Mouse (Mus musculus) left cerebral cortex, adult 9 months (tissue): ENCODE measurements at regions not wholly inside any gene's neighbourhood (a gene's known extent, or its start where the extent isn't known, plus 50 kb on each side); places are given as distances from the start of the nearest gene placed in this dataset.
A peak's percentile ranks its signal among the peaks of the same experiment; 100 is the strongest.

Source experiments
- DNase-seq, 2 experiments: peaks; one replicate each; pipeline ENCODE4 v3.0.0; 2022; ENCODE audit warnings: low spot score in 2 of 2

DNA sequence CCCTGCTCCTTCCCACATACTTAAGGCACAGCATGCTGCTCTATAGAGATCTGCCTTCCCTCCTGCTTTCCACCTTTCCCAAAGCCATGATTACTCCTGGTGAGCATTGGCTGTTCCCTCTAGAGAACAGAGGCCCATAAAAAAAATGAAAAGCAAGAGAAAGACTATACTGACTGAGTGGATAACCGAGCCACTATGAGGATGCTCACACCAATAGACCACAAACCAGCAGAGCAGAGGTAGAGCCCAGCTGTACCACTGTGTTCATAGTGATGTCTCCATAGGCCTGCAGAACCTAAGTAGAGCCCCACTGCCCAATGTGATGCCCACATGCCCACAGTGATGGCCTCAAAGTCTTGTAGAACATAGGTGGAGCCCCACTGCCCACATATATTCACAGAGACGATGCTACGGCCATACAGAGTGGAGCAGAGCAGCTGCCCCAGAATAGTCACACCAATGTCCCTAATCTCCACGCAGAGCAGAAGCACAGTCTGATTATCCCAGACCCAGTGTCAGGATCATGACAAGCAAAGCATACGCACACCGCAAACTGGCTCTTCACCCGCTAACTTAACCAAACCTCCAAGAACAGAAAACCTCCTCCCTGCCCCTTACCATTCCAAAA is 174.8 kb upstream of the Nr4a3 start:
- no peak for DNase-seq

DNA sequence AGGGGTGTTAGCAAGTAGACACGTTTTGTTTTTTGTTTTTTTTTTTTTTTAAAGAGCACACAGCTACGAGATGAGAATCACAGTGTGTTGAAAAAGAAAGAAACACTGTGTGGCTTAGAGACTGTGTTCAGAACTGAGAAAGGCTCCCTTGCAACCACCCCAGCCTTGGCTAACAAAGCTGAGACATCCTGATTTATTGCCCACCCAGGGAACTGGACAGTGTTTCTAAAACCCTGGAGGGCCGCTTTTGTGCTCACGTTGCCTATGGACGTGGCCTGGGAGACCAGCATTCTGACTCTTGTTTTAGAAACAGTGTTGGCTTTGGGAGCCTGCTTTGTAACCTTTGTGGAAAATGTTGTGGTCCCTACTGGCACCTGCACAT is 174.3 kb upstream of the Nr4a3 start:
- DNase-seq = no peak

DNA sequence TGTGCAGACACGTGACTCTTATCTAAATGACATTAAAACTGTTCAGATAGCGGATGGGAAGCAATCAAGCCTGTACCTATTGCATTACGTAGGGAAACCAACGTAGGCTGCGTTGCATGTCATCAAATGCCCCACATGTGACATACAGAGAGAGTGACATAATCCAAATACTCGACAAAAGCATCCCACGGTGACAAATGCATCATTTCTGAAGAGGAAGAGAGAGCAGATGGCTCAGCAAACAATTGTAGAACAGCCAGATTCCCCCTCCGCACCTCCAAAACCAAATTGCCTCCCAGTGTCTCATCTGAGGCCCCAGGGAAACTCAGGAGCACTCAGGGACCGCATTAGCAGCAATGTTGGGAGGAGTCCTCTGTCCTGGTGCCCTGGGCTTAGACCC is 163.4 kb upstream of the Nr4a3 start:
- DNase-seq = peak; percentile 6 to 50

DNA sequence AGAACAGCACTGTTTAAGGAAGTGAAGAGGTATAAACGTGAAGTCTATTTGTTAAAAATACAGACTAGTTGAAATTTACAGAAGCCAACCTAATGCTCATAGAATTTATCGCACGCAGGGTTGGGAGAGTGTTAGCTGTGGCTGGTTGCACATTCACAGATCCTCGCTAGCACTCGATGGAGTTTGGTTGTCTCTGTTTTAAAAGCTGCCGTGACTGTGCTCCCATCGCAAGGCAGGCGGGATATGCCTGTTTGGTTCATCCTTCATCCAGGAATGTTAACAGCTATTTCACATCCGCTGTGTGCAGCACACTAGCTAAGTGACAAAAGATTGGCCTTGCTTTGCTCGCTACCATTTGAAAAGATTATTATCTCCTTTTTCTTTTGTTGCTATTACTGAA is 162.9 kb upstream of the Nr4a3 start:
- DNase-seq = peak in 1 of 2 experiments; percentile 6

DNA sequence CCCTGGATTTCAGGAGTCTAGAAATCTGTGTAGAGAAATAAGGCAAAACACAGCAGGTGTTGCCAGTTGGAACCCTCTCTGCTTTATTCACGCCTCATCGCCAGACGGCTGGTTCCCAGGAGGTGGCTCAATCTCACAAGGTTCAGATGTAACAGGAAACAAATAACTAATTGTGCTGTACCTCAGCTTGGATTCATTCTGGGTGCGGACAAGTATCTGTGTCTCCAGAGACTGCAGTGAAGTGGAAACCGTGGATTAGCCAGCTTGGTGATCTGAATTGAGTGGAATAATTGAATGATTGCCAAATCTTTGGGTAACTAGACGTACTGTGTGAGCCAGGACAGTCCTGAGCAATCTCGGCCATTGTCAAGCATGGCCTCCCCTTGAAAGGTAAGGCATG is 145.4 kb upstream of the Nr4a3 start:
- DNase-seq = no peak

DNA sequence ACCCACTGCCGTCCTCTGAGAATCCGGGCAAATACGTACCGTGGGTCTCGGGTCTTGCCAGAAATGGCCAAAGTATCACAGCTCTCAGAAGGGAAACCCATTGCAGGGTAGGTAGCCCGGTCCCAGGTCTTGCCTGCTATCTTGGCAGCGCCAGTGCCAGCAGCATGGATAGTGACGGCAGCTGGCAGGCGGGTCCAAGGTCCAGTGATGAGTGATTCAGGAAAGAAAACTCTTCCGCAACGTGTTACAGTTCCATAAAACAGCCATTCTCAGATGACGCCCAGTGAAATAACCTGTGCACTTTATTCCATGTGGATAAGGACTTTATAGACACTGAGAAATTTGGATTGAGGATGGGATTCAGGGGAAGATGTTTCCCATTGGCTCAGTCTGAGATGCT is 142.2 kb upstream of the Nr4a3 start:
- no peak for DNase-seq

DNA sequence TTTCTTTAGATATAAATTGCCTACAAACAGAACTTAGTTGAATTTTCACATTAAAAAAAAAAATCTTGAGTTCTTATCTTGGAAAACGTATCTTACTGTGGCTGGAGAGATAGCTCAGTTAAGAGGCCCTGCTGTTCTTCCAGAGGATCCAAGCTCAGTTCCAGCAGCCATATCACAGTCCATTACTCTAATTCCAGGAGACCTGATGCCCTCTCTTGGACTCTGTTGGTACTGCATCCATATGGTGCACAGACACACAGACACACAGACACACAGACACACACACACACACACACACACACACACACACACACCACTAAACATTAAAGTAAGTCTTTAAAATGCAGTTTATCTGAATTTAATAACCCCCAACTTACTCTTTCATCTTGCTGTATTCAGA is 132.7 kb upstream of the Nr4a3 start:
- DNase-seq = no peak

DNA sequence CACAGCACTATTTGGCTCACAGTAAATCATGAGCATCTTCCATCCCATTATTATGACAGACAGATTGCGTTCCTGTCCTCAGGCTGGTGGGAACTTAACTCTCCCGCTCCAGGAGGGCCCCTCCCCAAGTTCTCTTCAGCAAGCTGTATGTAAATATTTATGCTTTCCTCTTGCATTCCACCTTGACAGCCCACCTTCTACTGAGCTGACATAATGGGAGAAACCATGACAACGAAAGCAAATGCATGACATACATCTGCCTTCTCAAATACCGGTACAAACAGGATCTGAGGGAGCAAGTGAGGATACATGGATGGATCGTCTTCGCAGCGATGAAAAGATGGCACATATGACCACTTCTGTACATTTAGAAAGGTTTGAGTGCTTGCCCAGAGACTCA is 125.4 kb upstream of the Nr4a3 start:
- no peak for DNase-seq

DNA sequence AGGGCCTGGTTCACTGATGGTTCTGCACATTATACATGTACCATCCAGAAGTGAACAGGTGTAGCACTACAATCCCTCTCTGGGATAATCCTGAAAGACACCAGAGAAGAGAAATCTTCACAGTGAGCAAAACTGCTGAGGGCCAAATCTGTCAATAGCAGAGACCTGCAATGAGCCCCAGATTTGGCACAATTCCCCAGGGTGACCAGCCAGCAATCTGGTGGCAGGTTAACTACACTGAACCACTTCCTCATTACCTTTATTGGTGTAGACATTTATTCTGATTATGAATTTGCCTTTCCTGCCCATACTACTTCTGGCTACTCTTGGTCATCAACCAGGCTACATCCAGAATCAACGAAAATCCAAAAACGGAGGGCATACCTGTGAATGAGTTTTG is 113.5 kb upstream of the Nr4a3 start:
- no peak for DNase-seq

DNA sequence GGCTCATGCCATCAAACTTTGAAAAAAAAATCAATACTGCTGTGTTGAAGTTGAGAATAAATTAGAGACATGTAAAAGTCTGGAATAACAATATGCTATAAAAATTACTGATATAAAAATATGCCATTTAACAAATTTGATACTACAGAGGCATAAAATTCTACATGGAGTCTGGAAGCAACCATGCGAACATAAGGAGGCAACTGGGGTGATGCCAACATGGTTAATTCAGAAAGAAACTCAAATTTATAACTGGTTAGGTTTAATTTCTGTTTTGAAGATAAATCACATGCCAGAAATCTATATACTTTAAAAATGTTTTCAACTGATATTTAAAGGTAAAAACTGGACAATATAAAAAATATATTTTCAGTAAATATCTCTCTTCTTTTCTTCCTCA is 111.4 kb upstream of the Nr4a3 start:
- no peak for DNase-seq

DNA sequence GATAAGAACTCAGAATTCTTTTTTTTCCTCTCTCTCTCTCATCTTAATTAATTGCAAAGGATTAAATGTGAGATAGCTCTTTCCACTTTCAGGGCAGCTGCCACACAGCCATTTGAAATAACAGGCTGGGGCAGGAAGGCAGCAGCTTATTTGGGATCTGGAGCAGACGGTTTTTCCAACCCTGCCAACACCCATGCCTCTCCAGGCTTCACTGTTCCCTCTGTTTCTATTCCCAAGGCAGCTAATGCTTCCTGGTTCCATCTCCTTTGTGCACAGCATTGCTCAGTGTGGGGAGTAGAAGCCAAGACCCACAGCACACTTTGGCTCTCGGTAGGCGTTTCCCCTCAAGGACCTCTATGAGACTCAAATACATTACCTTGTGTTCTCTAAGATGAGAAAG is 109.4 kb upstream of the Nr4a3 start:
- DNase-seq = no peak

DNA sequence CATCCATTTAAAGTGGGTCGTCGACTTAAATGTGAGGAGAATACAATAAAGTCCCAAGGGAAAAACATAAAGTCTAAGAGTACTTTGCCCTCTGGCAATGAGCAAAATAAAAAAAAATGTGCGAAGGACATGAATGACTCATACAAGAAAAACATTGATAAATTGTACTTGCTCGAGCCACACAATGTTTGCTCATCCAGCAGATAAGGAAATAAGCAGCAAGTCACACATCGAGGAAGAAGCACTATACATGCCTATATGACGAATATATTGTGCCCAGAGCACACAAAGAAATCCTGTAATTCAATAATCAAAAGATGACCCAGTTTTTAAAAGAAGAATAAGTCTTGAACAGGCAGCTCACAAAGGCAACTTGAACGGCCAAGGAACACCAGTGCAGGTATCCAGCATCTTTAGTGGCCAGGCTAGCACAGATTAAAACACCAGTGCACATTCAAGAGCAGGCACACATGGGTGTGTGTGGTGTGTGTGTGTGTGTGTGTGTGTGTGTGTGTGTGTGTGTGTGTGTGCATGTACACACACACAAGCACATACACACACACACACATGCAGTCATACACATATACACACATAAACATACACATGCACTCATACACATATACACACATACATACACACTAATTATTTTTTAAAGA is 108.4 kb upstream of the Nr4a3 start:
- DNase-seq = no peak

DNA sequence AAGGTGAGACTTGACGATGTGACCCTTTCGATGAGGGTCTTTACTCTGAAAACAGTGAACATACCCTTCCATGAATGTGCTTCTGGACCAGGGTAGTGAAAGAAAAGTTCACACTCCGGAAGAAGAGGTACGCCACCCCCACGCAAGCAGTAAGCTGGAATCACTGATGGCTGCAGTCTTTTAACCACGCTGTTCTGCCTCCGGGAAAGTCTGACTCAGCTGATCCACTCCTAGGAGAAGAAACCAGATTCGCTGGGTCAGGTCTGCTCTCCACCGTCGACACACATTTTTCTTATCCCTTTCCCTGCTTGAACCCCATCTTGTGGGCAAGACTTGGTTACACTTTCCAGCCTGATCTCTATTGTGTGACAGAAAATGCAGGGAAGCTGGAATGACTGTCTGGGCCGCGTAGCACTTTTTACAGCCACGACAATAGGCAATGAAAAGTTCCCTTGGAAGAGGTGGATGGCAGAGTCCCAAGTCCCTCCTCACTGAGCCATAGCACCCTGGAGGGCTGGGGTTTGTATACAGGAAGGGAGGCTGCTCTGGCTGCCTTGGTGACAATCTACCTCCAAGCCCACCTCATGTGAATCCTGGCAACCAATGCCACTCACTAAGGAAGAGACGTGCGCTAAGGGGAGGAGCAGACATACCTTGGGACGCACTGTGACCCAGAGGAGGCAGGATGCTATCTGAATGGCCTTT is 96.9 kb upstream of the Nr4a3 start:
- peak in 1 of 2 experiments; percentile 41 for DNase-seq

DNA sequence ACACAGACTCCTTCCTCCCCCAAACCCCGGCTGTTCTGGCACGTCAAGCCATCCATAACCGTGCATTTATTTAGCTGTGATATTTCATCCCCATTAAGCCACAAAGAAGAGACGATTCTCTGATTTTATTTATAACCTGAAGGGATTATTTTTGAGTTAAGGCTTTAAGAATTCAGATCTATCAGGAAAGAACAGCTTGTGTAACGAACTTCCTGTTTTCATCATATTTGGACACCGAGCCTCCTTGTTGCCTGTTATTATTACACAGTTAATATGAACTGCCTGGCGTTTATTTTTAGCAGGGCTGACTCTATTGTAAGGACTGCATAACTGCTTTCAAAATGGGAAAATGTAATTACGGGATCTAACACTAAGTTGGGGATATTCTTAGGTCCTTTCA is 96.2 kb upstream of the Nr4a3 start:
- no peak for DNase-seq

DNA sequence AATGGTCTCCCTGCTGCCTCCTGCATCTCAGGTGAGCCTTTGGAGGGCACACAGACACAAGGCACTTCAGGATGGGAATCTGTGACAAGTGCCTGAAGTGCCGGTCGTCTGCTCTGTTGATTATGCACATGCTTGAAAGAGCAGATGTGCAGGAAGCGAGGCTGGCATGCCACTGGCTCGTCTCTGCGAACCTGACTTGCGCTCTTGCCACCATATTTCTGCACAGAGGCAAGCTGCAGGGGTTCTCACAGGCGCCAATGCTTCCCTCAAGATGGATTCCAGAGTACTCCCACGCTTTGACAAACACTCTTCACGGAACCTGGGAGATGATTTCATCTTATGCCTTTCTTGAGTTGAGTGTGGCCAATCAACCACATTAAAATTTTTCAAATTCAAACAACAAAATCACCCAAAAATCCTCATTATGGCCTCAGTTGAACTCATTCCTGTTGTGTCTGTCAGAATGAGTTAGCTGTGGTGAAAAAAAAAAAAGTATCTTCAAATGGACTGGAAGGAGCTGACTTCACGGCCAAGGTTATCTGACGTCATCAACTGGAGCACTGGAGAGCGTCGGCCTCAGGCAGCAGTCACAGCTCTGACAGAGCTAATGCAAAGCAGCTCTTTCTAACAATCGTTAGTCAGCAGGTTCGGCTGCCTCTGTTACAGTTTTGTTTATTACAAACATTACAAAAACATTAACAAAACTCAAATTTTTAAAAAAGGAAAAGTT is 90.2 kb upstream of the Nr4a3 start:
- DNase-seq = no peak

DNA sequence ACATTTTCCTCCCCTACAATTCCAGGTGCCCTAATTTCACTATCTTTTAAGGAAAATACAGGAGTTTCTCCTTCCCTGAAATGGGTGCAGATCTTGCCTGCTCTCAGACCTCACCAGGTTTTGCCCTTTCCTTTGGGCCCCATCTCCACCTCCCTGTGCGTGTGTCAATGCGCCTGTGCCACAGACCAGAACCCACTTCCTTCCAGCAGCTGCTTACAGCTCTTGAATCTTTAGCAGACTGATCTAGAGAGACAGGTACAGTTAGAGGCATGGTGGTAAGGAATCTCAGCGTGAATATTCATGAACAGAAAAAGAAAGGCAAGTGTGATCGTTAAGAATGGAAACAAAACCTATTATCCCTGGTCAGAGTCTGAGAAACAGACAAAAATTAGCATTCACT is 80.3 kb upstream of the Nr4a3 start:
- no peak for DNase-seq

DNA sequence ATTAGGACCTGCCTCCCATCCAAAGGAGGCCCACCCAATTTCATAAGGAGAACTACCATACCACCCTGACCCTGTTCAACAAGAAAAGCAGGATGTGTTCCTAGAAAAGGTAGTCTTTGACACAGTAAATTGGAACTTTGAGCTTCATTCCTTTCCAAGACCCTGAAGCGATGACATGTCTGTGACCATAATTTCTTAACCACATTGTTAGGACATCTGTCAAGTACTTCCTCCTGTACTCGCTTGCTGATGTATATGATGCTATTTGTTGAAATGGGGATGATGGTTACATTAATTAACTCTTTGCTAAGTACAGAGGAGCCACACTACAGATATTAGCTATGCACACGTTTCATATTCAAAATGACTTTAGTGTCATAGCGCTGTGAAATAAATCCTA is 73.1 kb upstream of the Nr4a3 start:
- no peak for DNase-seq

DNA sequence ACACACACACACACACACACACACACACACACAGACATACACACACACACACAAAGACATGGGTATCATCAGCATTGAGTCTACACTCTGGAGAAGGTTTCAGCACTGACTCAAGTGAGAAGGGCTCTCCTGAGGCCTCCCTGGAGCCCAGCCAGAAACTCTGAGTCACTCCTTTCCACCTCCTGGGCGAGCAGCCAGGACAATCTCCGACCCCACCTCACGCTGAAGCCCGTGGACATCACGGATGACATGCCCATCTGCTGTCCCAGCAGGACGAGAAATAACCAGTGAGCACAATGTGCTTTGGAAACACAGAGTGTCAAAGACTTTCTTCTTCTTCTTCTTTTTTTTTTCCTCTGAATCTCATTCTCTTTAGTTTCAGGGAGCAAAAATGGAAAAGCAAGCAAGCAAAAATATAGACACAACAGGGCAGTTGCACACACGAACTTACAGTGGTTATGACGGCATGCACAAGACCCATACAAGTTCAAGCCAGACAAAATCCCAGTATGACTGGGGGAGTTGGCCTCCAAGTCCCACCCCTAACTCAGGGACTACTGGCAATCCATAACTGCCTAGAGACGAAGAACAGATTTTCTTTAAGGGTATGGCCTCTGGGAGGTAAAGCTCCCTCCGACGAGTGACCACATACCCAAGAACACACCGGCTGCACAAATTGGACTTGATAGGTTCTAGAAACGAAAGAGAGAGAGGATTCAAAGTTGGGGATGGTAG is 65.2 kb upstream of the Nr4a3 start:
- DNase-seq = peak in 1 of 2 experiments; percentile 4
